Mouse (Mus musculus) gastrocnemius, postnatal 4 days (tissue): ENCODE results near the gene Cfap20. TPM values are rescaled to one million over a fixed set of nuclear protein-coding genes. Genes with fewer than 3 reads are reported as not detected.
"Not testable (repeated sequence)": the region's sequence is repeated elsewhere in the genome, so short reads cannot be mapped to it uniquely, and the experiment has no call there.

Source experiments
- DNase-seq, 2 experiments: peaks; one replicate each; pipeline ENCODE4 v3.0.0; 2021 to 2022; ENCODE audit warnings: low spot score in 2 of 2, mixed read lengths in 2 of 2
- total RNA-seq, 2 experiments: library from RNA; stranded (reverse); gene quantifications; 2 replicates each; pipeline ENCODE4 v1.2.3; 2021

The Cfap20 gene
- total RNA-seq, 2 experiments from 2014 or later: 31.5 to 38.3 TPM

GRCm38 (mm10) chr8:95424682-95425081, 10.0 kb downstream of the Cfap20 start:
- no peak for DNase-seq

- no peak for DNase-seq
Observed at GRCm38 (mm10) chr8:95422193-95422810, 12.4 kb downstream of the Cfap20 start.

- peak in 1 of 2 experiments; percentile 40 for DNase-seq
Observed at GRCm38 (mm10) chr8:95411309-95411972, 23.2 kb downstream of the Cfap20 start.

- DNase-seq: no peak
Observed at GRCm38 (mm10) chr8:95409518-95409917, 25.2 kb downstream of the Cfap20 start.

GRCm38 (mm10) chr8:95401091-95401490, 33.6 kb downstream of the Cfap20 start:
- DNase-seq: no peak

- DNase-seq: no peak
Observed at GRCm38 (mm10) chr8:95399131-95399530, 35.5 kb downstream of the Cfap20 start.

- no peak for DNase-seq
Observed at GRCm38 (mm10) chr8:95397201-95397600, 37.5 kb downstream of the Cfap20 start.

GRCm38 (mm10) chr8:95396752-95397151, 37.9 kb downstream of the Cfap20 start:
- DNase-seq: no peak

- DNase-seq: no peak
Observed at GRCm38 (mm10) chr8:95395186-95395918, 39.3 kb downstream of the Cfap20 start.

GRCm38 (mm10) chr8:95392604-95393003, 42.1 kb downstream of the Cfap20 start:
- no peak for DNase-seq

- no peak for DNase-seq
Observed at GRCm38 (mm10) chr8:95391101-95391500, 43.6 kb downstream of the Cfap20 start.

- no peak for DNase-seq
Observed at GRCm38 (mm10) chr8:95390312-95390711, 44.4 kb downstream of the Cfap20 start.

- DNase-seq: no peak
Observed at GRCm38 (mm10) chr8:95387936-95388335, 46.7 kb downstream of the Cfap20 start.

- no peak for DNase-seq
Observed at GRCm38 (mm10) chr8:95387221-95387620, 47.4 kb downstream of the Cfap20 start.

GRCm38 (mm10) chr8:95386037-95386436, 48.6 kb downstream of the Cfap20 start:
- DNase-seq: no peak

- no peak for DNase-seq
Observed at GRCm38 (mm10) chr8:95384501-95384900, 50.2 kb downstream of the Cfap20 start.

- DNase-seq: no peak
Observed at GRCm38 (mm10) chr8:95381595-95381994, 53.1 kb downstream of the Cfap20 start.

GRCm38 (mm10) chr8:95380953-95381352, 53.7 kb downstream of the Cfap20 start:
- DNase-seq: no peak

GRCm38 (mm10) chr8:95378928-95379327, 55.7 kb downstream of the Cfap20 start:
- not testable (repeated sequence) for DNase-seq

- DNase-seq: no peak
Observed at GRCm38 (mm10) chr8:95377863-95378291, 56.8 kb downstream of the Cfap20 start.

- no peak for DNase-seq
Observed at GRCm38 (mm10) chr8:95377101-95377500, 57.6 kb downstream of the Cfap20 start.

GRCm38 (mm10) chr8:95376309-95376999, 58.2 kb downstream of the Cfap20 start:
- DNase-seq: no peak
